Mouse (Mus musculus): ENCODE results near the gene Sdk1. TPM values are rescaled to one million over a fixed set of nuclear protein-coding genes. Genes with fewer than 3 reads are reported as not detected.

Sdk1 gene
- polyA plus RNA-seq, 1 experiment from 2014 or later, result 0.76 TPM

DNA sequence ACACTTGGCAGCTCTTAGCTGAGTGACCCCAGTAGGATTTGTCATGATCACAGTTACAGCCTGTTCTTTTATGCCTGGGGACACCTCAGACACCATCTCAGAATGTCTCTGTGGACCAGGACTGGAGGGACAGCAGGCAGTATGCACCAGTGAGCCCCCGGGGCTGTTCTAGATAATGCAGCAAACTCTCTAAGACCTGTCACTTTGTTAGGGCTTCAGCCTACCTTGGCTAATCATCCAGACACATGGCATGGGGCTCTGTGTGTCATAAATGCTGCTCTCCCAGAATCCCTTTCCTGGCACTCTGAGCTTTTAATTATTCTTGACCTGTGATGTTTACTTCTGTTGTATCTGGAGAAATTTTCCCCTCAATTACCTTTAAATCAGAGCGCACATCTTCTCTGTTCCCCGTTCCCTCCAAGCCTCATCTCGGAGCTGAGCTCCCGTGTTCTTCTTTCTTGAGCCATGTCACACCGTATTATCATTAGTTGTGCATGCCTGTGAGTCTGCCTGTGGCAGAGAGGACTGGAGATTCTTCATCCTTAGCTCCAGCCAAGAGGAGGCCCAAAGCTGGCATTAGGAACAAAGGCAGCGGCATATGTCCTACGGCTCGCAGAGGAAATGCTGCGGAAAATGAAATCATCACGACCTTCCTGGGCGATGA lies 448.3 kb downstream of the Sdk1 start:
- Histone ChIP-seq H3K27me3 (ENCODE audit: low read depth, poor library complexity, severe bottlenecking) (no peaks in the 10 kb centered on the region), H3K9me3 (replicated peaks) (no peaks in the 10 kb centered on the region), H3K36me3 (no peaks in the 10 kb centered on the region), H3K4me1 (peaks cover 14% of the 10 kb centered on the region), H3K27ac (no peak overlapping the region), H3K4me3 (no peak overlapping the region)
- DNase-seq (ENCODE audit: low spot score), result no peak
- WGBS, result 94% methylated on average over 12 of the region's 12 CpGs

DNA sequence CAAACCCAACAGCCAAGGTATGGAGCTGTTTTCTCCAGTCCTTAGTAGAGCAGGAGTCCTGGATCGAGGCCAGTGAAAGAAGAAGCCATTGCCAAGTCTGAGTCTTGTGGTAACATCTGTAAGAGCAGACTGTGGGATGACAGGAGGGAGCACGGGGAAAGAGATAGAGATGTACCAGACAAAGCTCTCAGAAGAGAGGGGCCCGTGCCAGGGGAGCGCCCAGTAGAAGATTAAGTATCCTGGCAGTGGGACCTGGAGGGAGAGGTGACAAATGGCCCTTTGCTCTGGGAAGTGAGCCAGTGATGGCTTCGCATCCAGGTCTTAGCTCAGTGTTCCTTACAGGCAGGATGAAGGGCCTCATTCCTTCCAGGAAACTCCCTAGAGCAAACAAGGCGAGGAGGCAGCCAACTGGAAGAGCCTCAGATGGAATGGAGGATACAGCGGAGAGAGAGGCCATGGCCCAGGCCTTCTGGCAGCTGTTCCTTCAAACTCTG lies 450.2 kb downstream of the Sdk1 start:
- no peaks in the 10 kb centered on the region for H3K27me3 ChIP-seq (ENCODE audit: low read depth, poor library complexity, severe bottlenecking)
- DNase-seq (ENCODE audit: low spot score), result no peak
- no peaks in the 10 kb centered on the region for H3K9me3 ChIP-seq (replicated peaks)
- H3K27ac ChIP-seq, result no peak overlapping the region
- 81% methylated on average over 7 of the region's 7 CpGs for WGBS
- H3K4me1 ChIP-seq, result peaks cover 20% of the 10 kb centered on the region
- H3K4me3 ChIP-seq, result no peak overlapping the region
- H3K36me3 ChIP-seq, result no peaks in the 10 kb centered on the region

DNA sequence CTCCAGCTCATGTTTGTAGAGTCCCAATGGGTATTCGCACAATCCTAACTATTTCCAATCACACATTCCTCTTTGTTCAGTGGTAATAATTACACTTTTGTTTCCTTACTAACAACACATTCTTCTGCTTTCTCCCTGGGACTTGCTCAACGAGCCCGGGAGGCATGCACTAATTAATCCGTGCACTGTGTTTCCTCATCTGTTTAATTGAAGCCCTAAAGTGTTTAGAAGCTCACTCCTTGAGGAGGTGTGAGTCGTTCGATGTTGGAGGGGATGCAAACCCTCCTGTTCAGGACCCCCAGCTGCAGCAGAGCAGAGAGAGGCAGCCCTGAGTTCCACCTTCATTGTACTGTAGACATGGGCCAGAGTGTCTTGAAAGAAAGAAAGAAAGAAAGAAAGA lies 452.4 kb downstream of the Sdk1 start:
- no peak for DNase-seq (ENCODE audit: low spot score)
- no peaks in the 10 kb centered on the region for H3K9me3 ChIP-seq (replicated peaks)
- 0 out of 2 replicates have a peak overlapping the region, but pooled peaks have one; percentile 46 for H3K27ac ChIP-seq
- H3K4me3 ChIP-seq, result no peak overlapping the region
- H3K36me3 ChIP-seq, result no peaks in the 10 kb centered on the region
- H3K27me3 ChIP-seq (ENCODE audit: low read depth, poor library complexity, severe bottlenecking), result no peaks in the 10 kb centered on the region
- WGBS, result 63% methylated on average over 6 of the region's 6 CpGs
- peaks cover 20% of the 10 kb centered on the region for H3K4me1 ChIP-seq

DNA sequence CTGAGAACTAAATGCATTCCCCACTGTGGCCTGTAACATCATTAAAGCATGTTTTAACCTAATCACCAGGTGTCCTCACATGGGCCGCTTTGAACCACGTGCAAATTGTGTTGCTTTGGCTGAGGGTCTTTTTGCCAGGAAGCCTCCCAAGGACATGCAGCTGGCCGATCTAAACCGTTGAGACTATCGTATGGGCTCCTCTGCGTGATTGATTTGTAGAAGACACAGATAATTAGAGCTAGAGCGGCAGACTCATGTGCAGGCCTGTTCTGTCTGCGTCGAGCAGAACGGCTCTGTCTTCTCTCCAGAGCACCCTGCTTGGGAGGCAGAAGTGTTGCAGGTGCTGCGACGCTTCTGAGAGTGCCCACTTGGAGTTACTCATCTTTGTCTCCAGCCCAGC lies 453.6 kb downstream of the Sdk1 start:
- 46% methylated on average over 12 of the region's 12 CpGs for WGBS

DNA sequence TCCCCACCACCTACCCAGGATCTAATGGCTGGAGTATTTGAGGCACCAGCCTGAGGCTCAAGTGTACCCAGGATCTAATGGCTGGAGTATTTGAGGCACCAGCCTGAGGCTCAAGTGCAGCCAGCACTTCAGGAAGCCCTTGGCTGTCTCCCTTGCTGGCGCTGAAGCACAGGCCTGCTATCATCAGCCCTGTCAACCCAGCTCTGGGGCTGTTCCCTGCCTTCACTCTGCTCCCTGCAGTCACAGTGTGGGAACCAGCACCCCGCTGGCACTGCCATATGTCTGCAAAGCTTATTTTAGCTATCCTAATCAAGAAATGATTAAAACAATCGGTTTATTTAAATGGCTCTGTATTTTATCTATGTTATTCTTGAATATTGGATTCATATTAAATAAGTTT lies 457.1 kb downstream of the Sdk1 start:
- H3K36me3 ChIP-seq, result no peaks in the 10 kb centered on the region
- DNase-seq (ENCODE audit: low spot score), result no peak
- H3K27ac ChIP-seq, result no peak overlapping the region
- H3K9me3 ChIP-seq (replicated peaks), result no peaks in the 10 kb centered on the region
- H3K4me3 ChIP-seq, result no peak overlapping the region
- WGBS, result 57% methylated on average over 3 of the region's 3 CpGs
- H3K4me1 ChIP-seq, result peaks cover 20% of the 10 kb centered on the region
- H3K27me3 ChIP-seq (ENCODE audit: low read depth, poor library complexity, severe bottlenecking), result no peaks in the 10 kb centered on the region

More for the DNA sequence above, 453.6 kb downstream of the Sdk1 start:
- no peak for DNase-seq (ENCODE audit: low spot score)
- peak overlapping the region; percentile 31 for H3K27ac ChIP-seq
- H3K27me3 ChIP-seq (ENCODE audit: low read depth, poor library complexity, severe bottlenecking), result no peaks in the 10 kb centered on the region
- no peaks in the 10 kb centered on the region for H3K36me3 ChIP-seq
- peaks cover 20% of the 10 kb centered on the region for H3K4me1 ChIP-seq
- H3K9me3 ChIP-seq (replicated peaks), result no peaks in the 10 kb centered on the region
- no peak overlapping the region for H3K4me3 ChIP-seq

DNA sequence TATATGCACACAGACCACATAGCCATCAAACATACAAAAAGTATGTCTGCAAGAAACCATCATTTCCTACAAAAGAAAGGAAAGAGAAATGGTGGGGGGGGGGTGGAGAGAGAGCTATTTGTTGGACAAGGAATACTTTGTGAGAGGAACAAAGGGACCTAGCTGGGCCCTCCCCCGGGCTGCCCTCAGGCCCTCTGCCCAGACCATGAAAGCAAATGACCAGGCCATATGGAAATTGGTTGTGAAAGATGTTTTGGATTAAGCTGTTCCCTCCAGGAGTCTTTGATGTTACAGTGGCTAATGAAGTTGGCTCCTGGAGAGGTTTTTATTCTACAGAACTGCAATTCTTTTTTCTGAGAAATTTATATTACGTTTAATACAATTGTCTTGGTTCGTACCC lies 479.5 kb downstream of the Sdk1 start:
- no peaks in the 10 kb centered on the region for H3K36me3 ChIP-seq
- WGBS, result 27% methylated on average over 3 of the region's 3 CpGs
- H3K27me3 ChIP-seq (ENCODE audit: low read depth, poor library complexity, severe bottlenecking), result no peaks in the 10 kb centered on the region
- peak; percentile 60 for DNase-seq (ENCODE audit: low spot score)
- peaks cover 27% of the 10 kb centered on the region for H3K4me1 ChIP-seq
- H3K9me3 ChIP-seq (replicated peaks), result no peaks in the 10 kb centered on the region
- H3K4me3 ChIP-seq, result no peak overlapping the region
- peak overlapping the region; percentile 86 for H3K27ac ChIP-seq

DNA sequence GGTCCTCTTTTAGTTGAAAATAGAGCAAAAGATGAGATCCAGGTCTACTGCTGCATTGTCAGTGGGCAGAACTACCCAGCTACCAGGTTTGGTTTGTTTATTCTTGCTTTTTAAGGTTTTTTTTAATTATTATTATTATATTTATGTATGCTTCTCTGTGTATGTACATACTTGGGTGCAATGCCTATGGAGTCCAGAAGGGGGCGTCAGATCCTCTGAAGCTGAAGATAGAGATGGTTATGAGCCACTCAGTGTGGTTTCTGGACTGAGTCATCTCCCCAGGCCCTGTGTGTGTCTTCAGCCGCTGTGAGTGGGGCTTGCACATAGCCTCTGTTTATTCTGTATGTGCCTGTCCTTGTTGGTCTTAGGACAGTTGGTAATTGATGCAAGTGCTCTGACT lies 486.7 kb downstream of the Sdk1 start:
- Histone ChIP-seq H3K27ac (no peak overlapping the region), H3K4me3 (no peak overlapping the region), H3K27me3 (ENCODE audit: low read depth, poor library complexity, severe bottlenecking) (no peaks in the 10 kb centered on the region), H3K4me1 (0 out of 2 replicates have a peak, but pooled peaks cover 3% of the 10 kb centered on the region), H3K36me3 (no peaks in the 10 kb centered on the region), H3K9me3 (replicated peaks) (no peaks in the 10 kb centered on the region)
- no peak for DNase-seq (ENCODE audit: low spot score)
- WGBS, result 57% methylated on average over 2 of the region's 2 CpGs

DNA sequence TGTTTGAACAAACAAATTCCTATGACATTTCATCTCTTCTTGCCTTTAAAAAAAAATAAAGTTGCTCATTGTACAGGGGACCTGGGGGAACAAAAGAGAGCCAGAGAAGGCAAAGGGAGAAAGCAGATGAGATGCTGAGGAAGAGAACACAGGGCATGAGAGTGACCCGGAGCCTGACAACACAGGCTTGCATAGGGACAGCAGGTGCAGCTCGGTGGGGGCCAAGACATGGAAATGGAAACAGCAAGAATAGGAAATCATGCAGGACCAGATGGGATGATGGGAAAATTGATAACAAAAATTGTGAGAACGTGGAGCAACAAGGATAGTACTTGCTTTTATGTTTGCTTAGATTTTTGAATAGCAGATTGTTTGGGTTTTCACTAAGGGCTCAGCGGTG lies 488.7 kb downstream of the Sdk1 start:
- 0 out of 2 replicates have a peak, but pooled peaks cover 3% of the 10 kb centered on the region for H3K4me1 ChIP-seq
- no peak for DNase-seq (ENCODE audit: low spot score)
- no peaks in the 10 kb centered on the region for H3K36me3 ChIP-seq
- H3K4me3 ChIP-seq, result no peak overlapping the region
- no peaks in the 10 kb centered on the region for H3K27me3 ChIP-seq (ENCODE audit: low read depth, poor library complexity, severe bottlenecking)
- no peaks in the 10 kb centered on the region for H3K9me3 ChIP-seq (replicated peaks)
- H3K27ac ChIP-seq, result no peak overlapping the region
- WGBS, result 82% methylated on average over 4 of the region's 4 CpGs

DNA sequence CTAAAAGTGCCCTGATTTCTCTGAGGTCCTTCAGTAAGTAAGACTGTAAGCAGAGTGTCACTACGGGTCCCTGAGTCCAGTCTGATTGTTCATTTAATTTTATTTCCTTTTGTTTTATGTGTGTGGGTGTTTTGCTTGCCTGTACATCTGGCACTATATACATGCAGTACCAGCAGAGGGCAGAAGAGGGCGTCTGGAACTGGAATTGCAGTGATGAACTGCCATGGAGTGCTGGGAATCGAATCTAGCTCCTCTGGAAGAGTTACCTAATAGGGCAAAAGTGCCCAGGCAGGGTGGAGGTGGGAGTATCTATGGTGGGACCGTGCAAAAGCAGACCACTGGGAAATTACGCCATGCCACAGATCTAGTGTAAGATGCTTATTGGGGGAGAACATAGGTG lies 497.4 kb downstream of the Sdk1 start:
- Histone ChIP-seq H3K9me3 (replicated peaks) (no peaks in the 10 kb centered on the region), H3K27ac (no peak overlapping the region), H3K36me3 (no peaks in the 10 kb centered on the region), H3K4me1 (no peaks in the 10 kb centered on the region), H3K4me3 (no peak overlapping the region), H3K27me3 (ENCODE audit: low read depth, poor library complexity, severe bottlenecking) (no peaks in the 10 kb centered on the region)
- 74% methylated on average over 5 of the region's 5 CpGs for WGBS
- no peak for DNase-seq (ENCODE audit: low spot score)

DNA sequence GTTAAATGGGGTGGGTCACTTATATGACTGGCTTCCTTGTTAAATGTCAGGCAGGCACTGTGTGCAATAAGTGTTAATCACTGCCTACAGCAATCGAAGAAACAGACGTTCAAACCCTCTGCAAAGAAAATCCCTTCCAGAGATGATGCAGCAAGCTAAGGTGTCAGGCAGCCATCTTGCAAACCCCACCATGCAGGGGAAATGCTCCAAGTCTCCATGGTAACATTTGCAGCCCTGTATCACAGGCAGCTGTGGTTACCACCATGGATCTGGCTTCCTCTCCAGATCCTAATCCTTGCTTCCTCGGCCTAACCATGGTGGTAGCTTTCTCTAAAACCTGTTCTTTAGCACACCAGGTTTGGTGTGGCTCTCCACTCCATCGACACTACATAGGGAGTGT lies 507.5 kb downstream of the Sdk1 start:
- Histone ChIP-seq H3K9me3 (replicated peaks) (no peaks in the 10 kb centered on the region), H3K27me3 (ENCODE audit: low read depth, poor library complexity, severe bottlenecking) (no peaks in the 10 kb centered on the region), H3K4me1 (peaks cover 34% of the 10 kb centered on the region), H3K4me3 (no peak overlapping the region), H3K27ac (0 out of 2 replicates have a peak overlapping the region, but pooled peaks have one; percentile 11), H3K36me3 (no peaks in the 10 kb centered on the region)
- WGBS, result 73% methylated on average over 4 of the region's 4 CpGs
- no peak for DNase-seq (ENCODE audit: low spot score)

DNA sequence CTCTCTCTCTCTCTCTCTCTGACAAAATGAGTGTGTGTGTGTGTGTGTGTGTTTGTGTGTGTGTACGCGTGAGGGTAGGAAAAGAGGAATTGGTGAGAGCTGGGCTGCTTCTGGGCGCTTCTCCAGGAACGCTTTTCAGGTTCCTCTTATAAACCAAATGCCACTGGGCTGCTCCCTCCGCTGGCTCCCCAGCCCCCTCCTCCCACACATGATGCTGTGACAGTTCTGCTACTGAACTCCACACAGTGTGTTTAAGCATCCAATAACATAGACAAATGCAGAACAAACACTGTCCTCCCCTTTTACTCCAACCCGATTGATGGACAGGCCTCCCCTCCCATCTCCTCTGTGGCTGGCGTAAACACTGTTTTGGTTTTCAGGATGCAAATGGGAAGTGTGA lies 513.0 kb downstream of the Sdk1 start:
- 35% methylated on average over 7 of the region's 7 CpGs for WGBS
- no peak overlapping the region for H3K27ac ChIP-seq

DNA sequence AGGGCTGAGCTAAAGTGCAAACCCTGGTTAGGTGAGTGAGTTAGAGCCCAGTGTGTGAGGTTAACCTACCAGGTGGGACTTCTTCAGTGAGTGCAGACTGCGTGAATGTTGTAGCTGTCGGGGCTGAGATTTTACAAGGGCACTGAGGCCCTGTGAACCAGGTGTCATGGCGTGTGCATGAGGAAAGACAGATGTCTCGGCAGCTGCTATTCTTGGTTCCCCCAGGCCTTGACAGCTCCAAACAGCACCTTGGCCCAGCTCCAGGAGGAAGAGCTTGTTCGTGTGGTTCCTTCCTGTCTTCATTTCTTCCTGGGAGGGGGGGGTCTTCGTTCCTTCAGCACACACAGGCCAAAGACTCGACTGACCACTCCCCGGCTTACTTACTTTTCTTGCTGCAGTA lies 517.6 kb downstream of the Sdk1 start:
- 46% methylated on average over 8 of the region's 8 CpGs for WGBS
- Histone ChIP-seq H3K27ac (peak overlapping the region; percentile 26; the same call in 1 of the 2 replicates), H3K36me3 (no peaks in the 10 kb centered on the region), H3K27me3 (ENCODE audit: low read depth, poor library complexity, severe bottlenecking) (no peaks in the 10 kb centered on the region), H3K4me3 (no peak overlapping the region), H3K9me3 (replicated peaks) (no peaks in the 10 kb centered on the region), H3K4me1 (peaks cover 28% of the 10 kb centered on the region)
- DNase-seq (ENCODE audit: low spot score), result peak; percentile 59

More for the DNA sequence above, 513.0 kb downstream of the Sdk1 start:
- Histone ChIP-seq H3K4me1 (peaks cover 34% of the 10 kb centered on the region), H3K9me3 (replicated peaks) (no peaks in the 10 kb centered on the region), H3K4me3 (no peak overlapping the region), H3K27me3 (ENCODE audit: low read depth, poor library complexity, severe bottlenecking) (no peaks in the 10 kb centered on the region), H3K36me3 (no peaks in the 10 kb centered on the region)
- DNase-seq (ENCODE audit: low spot score), result no peak

DNA sequence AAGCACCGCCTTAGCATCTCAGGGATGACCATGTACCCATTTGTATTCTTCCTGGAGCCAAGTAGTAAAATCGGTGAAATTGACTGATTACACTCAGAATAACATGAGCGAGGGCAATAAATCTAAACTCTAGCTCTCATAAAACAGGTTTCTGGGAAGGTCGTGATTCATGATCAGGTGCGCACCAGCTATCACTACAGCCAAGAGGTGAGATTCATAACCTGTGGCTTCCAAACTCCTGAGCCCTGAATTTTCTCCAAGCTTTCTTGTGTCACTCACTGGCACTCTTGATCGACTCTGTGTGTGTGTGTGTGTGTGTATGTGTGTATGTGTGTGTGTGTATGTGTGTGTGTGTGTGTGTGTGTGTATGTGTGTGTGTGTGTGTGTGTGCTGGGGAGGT lies 522.8 kb downstream of the Sdk1 start:
- no peaks in the 10 kb centered on the region for H3K27me3 ChIP-seq (ENCODE audit: low read depth, poor library complexity, severe bottlenecking)
- no peak overlapping the region for H3K27ac ChIP-seq
- DNase-seq (ENCODE audit: low spot score), result no peak
- WGBS, result 95% methylated on average over 6 of the region's 6 CpGs
- no peaks in the 10 kb centered on the region for H3K36me3 ChIP-seq
- no peak overlapping the region for H3K4me3 ChIP-seq
- H3K4me1 ChIP-seq, result peaks cover 12% of the 10 kb centered on the region
- no peaks in the 10 kb centered on the region for H3K9me3 ChIP-seq (replicated peaks)
